Mouse (Mus musculus): ENCODE results near the gene Shroom2. TPM values are rescaled to one million over a fixed set of nuclear protein-coding genes. Genes with fewer than 3 reads are reported as not detected.

The Shroom2 gene
- polyA plus RNA-seq, 1 experiment from 2014 or later, result 5.9 TPM

GRCm38 (mm10) chrX:152701679-152702078, 67.6 kb downstream of the Shroom2 start:
- Histone ChIP-seq H3K4me3 (no peak overlapping the region), H3K9ac (no peak overlapping the region), H3K4me2 (no peak overlapping the region), H3K36me3 (no peaks in the 10 kb centered on the region), H3K9me3 (replicated peaks) (no peaks in the 10 kb centered on the region), H3K27me3 (replicated peaks) (no peaks in the 10 kb centered on the region), H3K4me1 (replicated peaks) (peaks cover 7% of the 10 kb centered on the region; the same call in 1 of the 2 replicates), H3K27ac (ENCODE audit: poor library complexity, severe bottlenecking) (no peak overlapping the region)
- no peak for ATAC-seq (ENCODE audit: insufficient number of reproducible peaks, low FRiP score)
- WGBS, result 47% methylated on average over 3 of the region's 3 CpGs

DNA sequence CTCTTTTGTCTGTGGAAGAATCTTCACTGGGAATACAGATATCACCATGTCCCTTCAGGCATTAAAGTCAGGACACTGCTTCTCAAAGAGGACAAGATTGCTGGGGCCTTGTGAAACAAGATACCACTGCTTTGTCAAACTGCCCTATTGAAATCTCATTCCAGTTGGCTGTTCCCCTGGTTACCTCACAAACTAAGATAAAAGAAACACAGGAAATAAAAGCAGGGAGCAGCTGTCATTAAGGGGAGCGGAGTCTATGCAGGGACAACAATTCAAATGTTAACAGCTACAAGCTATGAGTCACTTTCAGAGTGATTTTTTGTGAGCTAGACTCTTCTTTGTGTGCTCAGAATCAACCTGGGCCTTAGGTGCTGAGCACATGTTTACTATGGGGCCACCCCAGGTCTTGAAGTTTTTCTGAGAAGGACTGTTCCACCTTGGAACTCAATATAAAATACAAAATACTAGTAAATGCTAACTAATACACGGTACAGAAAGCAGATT, 78.4 kb downstream of the Shroom2 start:
- no peak overlapping the region for H3K4me2 ChIP-seq
- 0 out of 2 replicates have a peak, but pooled peaks cover 3% of the 10 kb centered on the region for H3K36me3 ChIP-seq
- no peak overlapping the region for H3K4me3 ChIP-seq
- H3K9ac ChIP-seq, result no peak overlapping the region
- H3K4me1 ChIP-seq (replicated peaks), result peaks cover 5% of the 10 kb centered on the region; the same call in 1 of the 2 replicates
- H3K27me3 ChIP-seq (replicated peaks), result no peaks in the 10 kb centered on the region
- ATAC-seq (ENCODE audit: insufficient number of reproducible peaks, low FRiP score), result no peak; the same call in 1 of the 2 replicates
- H3K9me3 ChIP-seq (replicated peaks), result no peaks in the 10 kb centered on the region
- WGBS, result 48% methylated on average over 2 of the region's 2 CpGs
- H3K27ac ChIP-seq (ENCODE audit: poor library complexity, severe bottlenecking), result peak overlapping the region; percentile 47

DNA sequence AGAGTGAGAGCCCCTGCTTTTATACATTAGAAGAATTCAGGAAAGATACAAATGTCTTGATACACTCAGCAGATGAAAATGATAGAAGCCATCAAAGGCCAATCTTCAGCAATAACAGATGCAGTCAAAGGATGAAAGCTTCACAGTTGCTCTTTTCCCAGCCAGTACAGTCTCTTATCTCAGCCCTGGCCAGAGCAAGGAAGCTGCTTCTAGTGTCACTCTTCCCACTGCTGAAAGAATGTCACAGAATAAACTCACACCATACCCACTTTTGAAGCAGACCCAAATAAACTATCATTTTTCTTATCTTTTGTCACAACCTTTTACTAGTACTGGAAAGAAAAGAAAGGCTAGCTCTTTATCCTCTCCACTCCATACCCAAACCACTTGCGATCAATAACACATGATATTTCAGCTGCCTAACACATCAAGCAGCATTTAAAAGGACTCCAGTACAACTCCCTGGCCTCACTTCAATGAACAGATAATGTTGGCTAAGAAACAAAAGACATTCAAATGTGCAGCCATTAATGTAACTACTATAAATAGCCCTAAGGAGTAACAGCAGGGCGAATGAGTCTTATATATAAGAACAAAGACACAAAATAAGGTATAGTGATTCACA, 90.0 kb downstream of the Shroom2 start:
- H3K9ac ChIP-seq, result no peak overlapping the region
- 45% methylated on average over 2 of the region's 2 CpGs for WGBS
- H3K4me2 ChIP-seq, result no peak overlapping the region

GRCm38 (mm10) chrX:152676357-152676756, 92.9 kb downstream of the Shroom2 start:
- 53% methylated on average over 3 of the region's 3 CpGs for WGBS
- no peaks in the 10 kb centered on the region for H3K9me3 ChIP-seq (replicated peaks)
- no peak for ATAC-seq (ENCODE audit: insufficient number of reproducible peaks, low FRiP score)

More for the DNA sequence above, 90.0 kb downstream of the Shroom2 start:
- Histone ChIP-seq H3K4me1 (replicated peaks) (peaks cover 14% of the 10 kb centered on the region), H3K36me3 (no peaks in the 10 kb centered on the region), H3K27ac (ENCODE audit: poor library complexity, severe bottlenecking) (no peak overlapping the region), H3K4me3 (no peak overlapping the region), H3K9me3 (replicated peaks) (no peaks in the 10 kb centered on the region), H3K27me3 (replicated peaks) (no peaks in the 10 kb centered on the region)
- ATAC-seq (ENCODE audit: insufficient number of reproducible peaks, low FRiP score), result no peak

DNA sequence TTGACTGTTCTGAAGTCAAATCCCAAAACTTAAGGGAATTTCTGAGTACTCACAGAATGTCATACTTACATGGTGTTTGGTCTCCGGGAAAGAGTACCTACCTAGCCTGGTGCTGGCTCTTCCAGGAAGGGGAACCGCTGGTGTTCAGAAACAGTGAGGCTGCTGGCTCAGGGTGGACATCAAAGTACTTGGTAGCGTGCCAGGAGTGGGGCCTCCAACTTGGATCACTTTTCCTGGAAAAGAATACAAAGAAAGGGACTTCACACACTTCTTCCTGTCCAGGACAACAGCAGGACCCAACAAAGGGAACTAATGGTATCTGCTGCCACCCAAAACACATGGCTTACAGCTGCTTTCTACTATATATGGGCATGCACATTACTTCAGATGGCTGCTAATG, 95.8 kb downstream of the Shroom2 start:
- no peak overlapping the region for H3K9ac ChIP-seq
- H3K4me2 ChIP-seq, result no peak overlapping the region
- peaks cover under 1% of the 10 kb centered on the region; the same call in 1 of the 2 replicates for H3K4me1 ChIP-seq (replicated peaks)
- H3K4me3 ChIP-seq, result no peak overlapping the region
- no peaks in the 10 kb centered on the region for H3K9me3 ChIP-seq (replicated peaks)
- 72% methylated on average over 3 of the region's 3 CpGs for WGBS
- ATAC-seq (ENCODE audit: insufficient number of reproducible peaks, low FRiP score), result no peak
- H3K27me3 ChIP-seq (replicated peaks), result no peaks in the 10 kb centered on the region
- no peaks in the 10 kb centered on the region for H3K36me3 ChIP-seq
- H3K27ac ChIP-seq (ENCODE audit: poor library complexity, severe bottlenecking), result no peak overlapping the region

More at GRCm38 (mm10) chrX:152676357-152676756, 92.9 kb downstream of the Shroom2 start:
- Histone ChIP-seq H3K27ac (ENCODE audit: poor library complexity, severe bottlenecking) (no peak overlapping the region), H3K4me3 (no peak overlapping the region), H3K4me1 (replicated peaks) (peaks cover 14% of the 10 kb centered on the region), H3K36me3 (no peaks in the 10 kb centered on the region), H3K9ac (no peak overlapping the region), H3K27me3 (replicated peaks) (no peaks in the 10 kb centered on the region), H3K4me2 (no peak overlapping the region)

DNA sequence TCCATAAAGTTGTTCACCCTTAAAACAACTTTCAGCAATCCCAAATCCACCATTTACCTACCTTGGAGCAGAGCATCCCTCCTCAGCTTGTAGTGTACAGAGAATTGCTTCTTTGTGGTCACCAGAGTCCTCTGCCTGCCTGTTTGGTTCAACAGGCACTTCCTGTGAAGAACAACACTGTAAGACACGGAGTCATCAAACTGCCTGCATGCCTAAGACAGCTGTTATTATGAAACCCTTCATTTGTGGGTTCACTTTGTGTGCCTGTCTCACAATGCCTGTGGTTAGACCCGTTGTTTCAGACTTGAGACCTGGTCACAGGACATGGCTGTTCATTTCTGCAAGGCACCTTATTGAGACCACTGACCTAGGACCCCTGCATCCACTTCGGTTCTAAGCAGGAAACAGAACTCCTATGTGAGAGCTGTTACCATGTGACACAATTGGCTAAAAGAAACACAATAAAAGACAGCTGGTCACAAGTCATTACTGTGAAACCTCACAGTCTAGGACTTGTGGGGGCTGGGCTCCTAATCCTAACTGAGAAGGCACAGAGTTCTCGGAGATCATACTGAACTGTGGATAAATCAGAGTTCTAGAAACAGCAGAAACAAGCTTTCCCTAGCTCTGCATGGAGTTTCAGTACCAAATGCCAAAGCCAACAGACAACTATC, 111.8 kb downstream of the Shroom2 start:
- H3K27me3 ChIP-seq (replicated peaks), result 0 out of 2 replicates have a peak, but pooled peaks cover 3% of the 10 kb centered on the region
- 58% methylated on average over 4 of the region's 4 CpGs for WGBS

DNA sequence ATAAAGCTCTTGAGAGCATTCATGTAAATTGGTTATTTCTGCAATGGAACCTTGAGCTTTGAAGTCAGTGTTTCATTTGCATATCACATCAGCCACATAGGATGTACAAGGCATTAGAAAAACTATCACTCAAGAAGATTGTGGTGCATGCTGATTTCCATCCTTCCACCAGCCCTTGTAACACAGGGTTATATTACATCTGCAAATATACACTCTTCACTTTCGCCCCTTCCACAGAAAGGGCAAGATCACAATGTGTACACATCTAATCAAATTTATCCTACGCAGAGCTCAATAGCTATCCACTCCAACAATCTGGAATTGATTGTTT, 112.7 kb downstream of the Shroom2 start:
- 0 out of 2 replicates have a peak, but pooled peaks cover 3% of the 10 kb centered on the region for H3K27me3 ChIP-seq (replicated peaks)
- WGBS, result 76% methylated on average over 2 of the region's 2 CpGs
- ATAC-seq (ENCODE audit: insufficient number of reproducible peaks, low FRiP score), result no peak
- no peaks in the 10 kb centered on the region for H3K4me1 ChIP-seq (replicated peaks)
- H3K9ac ChIP-seq, result no peak overlapping the region
- H3K36me3 ChIP-seq, result peaks cover 23% of the 10 kb centered on the region
- no peak overlapping the region for H3K4me3 ChIP-seq
- H3K9me3 ChIP-seq (replicated peaks), result no peaks in the 10 kb centered on the region
- H3K4me2 ChIP-seq, result no peak overlapping the region
- no peak overlapping the region for H3K27ac ChIP-seq (ENCODE audit: poor library complexity, severe bottlenecking)

More for the DNA sequence above, 111.8 kb downstream of the Shroom2 start:
- peaks cover 23% of the 10 kb centered on the region for H3K36me3 ChIP-seq
- no peak overlapping the region for H3K9ac ChIP-seq
- no peaks in the 10 kb centered on the region for H3K4me1 ChIP-seq (replicated peaks)
- H3K4me3 ChIP-seq, result no peak overlapping the region
- no peak overlapping the region for H3K27ac ChIP-seq (ENCODE audit: poor library complexity, severe bottlenecking)
- ATAC-seq (ENCODE audit: insufficient number of reproducible peaks, low FRiP score), result no peak
- no peak overlapping the region for H3K4me2 ChIP-seq
- no peaks in the 10 kb centered on the region for H3K9me3 ChIP-seq (replicated peaks)

- Histone ChIP-seq H3K9me3 (replicated peaks) (no peaks in the 10 kb centered on the region), H3K4me1 (replicated peaks) (no peaks in the 10 kb centered on the region), H3K4me2 (no peak overlapping the region), H3K27me3 (replicated peaks) (0 out of 2 replicates have a peak, but pooled peaks cover 3% of the 10 kb centered on the region), H3K4me3 (no peak overlapping the region), H3K27ac (ENCODE audit: poor library complexity, severe bottlenecking) (no peak overlapping the region), H3K9ac (no peak overlapping the region), H3K36me3 (peaks cover 18% of the 10 kb centered on the region)
- WGBS, result 55% methylated on average over 8 of the region's 8 CpGs
- ATAC-seq (ENCODE audit: insufficient number of reproducible peaks, low FRiP score), result no peak
Measured at GRCm38 (mm10) chrX:152655796-152656608, 113.3 kb downstream of the Shroom2 start.

DNA sequence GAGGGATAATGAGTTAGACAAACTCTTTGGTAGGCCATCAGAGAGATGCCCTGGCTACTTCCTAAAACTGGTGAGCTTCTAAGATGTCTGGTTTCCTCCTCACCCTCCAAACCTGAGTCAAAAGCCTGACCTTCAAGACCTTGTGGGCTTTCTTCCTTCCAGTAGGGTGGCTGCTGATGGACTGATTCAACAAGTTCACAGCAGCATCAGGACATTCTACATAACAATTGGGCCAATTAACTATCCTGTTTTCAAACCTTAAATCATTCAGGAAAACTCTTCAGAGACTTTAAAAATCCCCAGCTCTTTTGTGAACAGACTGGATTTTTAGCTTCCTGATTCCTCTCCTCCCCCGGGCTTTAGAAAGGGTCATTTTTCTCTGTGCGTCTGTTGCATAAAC, 116.6 kb downstream of the Shroom2 start:
- ATAC-seq (ENCODE audit: insufficient number of reproducible peaks, low FRiP score), result no peak
- no peak overlapping the region for H3K4me3 ChIP-seq
- 80% methylated on average over 2 of the region's 2 CpGs for WGBS

DNA sequence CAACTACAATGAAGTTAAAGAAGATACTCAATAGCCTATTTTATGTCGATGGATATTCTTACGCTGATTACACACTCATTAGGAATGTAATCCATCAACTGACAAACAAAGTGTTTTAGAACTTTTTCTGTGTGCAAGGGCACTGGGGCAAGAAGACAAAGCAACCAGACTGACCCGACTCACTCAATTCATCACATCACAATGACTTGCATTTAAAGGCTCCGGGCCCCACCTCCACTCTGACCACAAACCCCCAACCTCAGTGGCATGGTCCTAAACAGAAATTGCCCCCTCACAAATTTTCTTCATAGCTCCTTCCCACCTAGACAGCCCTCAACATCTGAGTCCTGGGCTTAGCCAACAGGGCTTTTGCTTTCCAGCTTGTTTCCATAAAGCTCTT, 124.4 kb downstream of the Shroom2 start:
- no peak overlapping the region for H3K4me3 ChIP-seq
- no peak overlapping the region for H3K9ac ChIP-seq
- no peaks in the 10 kb centered on the region for H3K27me3 ChIP-seq (replicated peaks)
- 64% methylated on average over 4 of the region's 4 CpGs for WGBS
- H3K27ac ChIP-seq (ENCODE audit: poor library complexity, severe bottlenecking), result no peak overlapping the region
- no peaks in the 10 kb centered on the region for H3K36me3 ChIP-seq
- H3K4me2 ChIP-seq, result no peak overlapping the region
- ATAC-seq (ENCODE audit: insufficient number of reproducible peaks, low FRiP score), result no peak
- H3K9me3 ChIP-seq (replicated peaks), result no peaks in the 10 kb centered on the region
- H3K4me1 ChIP-seq (replicated peaks), result no peaks in the 10 kb centered on the region

More for the DNA sequence above, 116.6 kb downstream of the Shroom2 start:
- H3K9me3 ChIP-seq (replicated peaks), result no peaks in the 10 kb centered on the region
- no peaks in the 10 kb centered on the region for H3K36me3 ChIP-seq
- no peak overlapping the region for H3K27ac ChIP-seq (ENCODE audit: poor library complexity, severe bottlenecking)
- H3K4me2 ChIP-seq, result no peak overlapping the region
- no peaks in the 10 kb centered on the region for H3K4me1 ChIP-seq (replicated peaks)
- no peaks in the 10 kb centered on the region for H3K27me3 ChIP-seq (replicated peaks)
- H3K9ac ChIP-seq, result no peak overlapping the region
